Mouse (Mus musculus) MEL (cell line): Measurements from ENCODE around the gene Foxn3. TPM values are rescaled to one million over a fixed set of nuclear protein-coding genes. Genes with fewer than 3 reads are reported as not detected.

ENCODE experiments used
- DNase-seq: peaks from one replicate; pipeline ENCODE4 v3.0.0; 2011; ENCODE audit warnings: low read depth, low spot score
- H3K27ac ChIP-seq: 2 replicates; pipeline ENCODE4 v1.5.1; 2012; ENCODE audit warnings: low read depth, mild to moderate bottlenecking, control low read depth, low read length, moderate library complexity; ENCODE audit not compliant: control insufficient read depth
- H3K27me3 ChIP-seq, 2 experiments: fragments of 150-350 bp in 1 of 2; sonication (generic) in 1 of 2; 2 replicates each; pipeline ENCODE4 v1.6.1; 2012; ENCODE audit warnings: low read length in 2 of 2, mild to moderate bottlenecking in 2 of 2, improper control_type of control experiment in 1 of 2, moderate library complexity in 1 of 2; ENCODE audit not compliant: insufficient read depth in 2 of 2, control insufficient read depth in 1 of 2
- H3K36me3 ChIP-seq, 2 experiments: 2 replicates each; pipeline ENCODE4 v1.6.1; 2012 to 2014; ENCODE audit warnings: low read length in 2 of 2, improper control_type of control experiment in 1 of 2, inconsistent platforms in 1 of 2, mild to moderate bottlenecking in 1 of 2; ENCODE audit not compliant: insufficient read depth in 2 of 2, control insufficient read depth in 1 of 2
- H3K4me1 ChIP-seq, 2 experiments: fragments of 150-350 bp in 1 of 2; sonication (generic) in 1 of 2; 2 replicates each; pipeline ENCODE4 v1.6.1; 2012; ENCODE audit warnings: low read length in 2 of 2, improper control_type of control experiment in 1 of 2, mild to moderate bottlenecking in 1 of 2; ENCODE audit not compliant: insufficient read depth in 2 of 2, control insufficient read depth in 1 of 2
- H3K4me3 ChIP-seq, 2 experiments: fragments of 150-350 bp in 1 of 2; sonication (generic) in 1 of 2; 2 replicates each; pipeline ENCODE4 v1.5.1; 2012; ENCODE audit warnings: low read depth in 2 of 2, low read length in 2 of 2, mild to moderate bottlenecking in 2 of 2, moderate library complexity in 2 of 2, control low read depth in 1 of 2, improper control_type of control experiment in 1 of 2; ENCODE audit not compliant: control insufficient read depth in 1 of 2, insufficient read depth in 1 of 2
- H3K79me2 ChIP-seq: 2 replicates; pipeline ENCODE4 v1.6.1; 2012; ENCODE audit warnings: mild to moderate bottlenecking, low read length, moderate library complexity; ENCODE audit not compliant: control insufficient read depth, poor library complexity, insufficient read depth
- H3K9ac ChIP-seq: 2 replicates; pipeline ENCODE4 v1.6.1; 2012; ENCODE audit warnings: low read depth, mild to moderate bottlenecking, control low read depth, low read length, moderate library complexity; ENCODE audit not compliant: control insufficient read depth, poor library complexity, severe bottlenecking
- H3K9me3 ChIP-seq: fragments of 150-350 bp; sonication (generic); replicated peaks from 2 replicates; pipeline ENCODE4 v1.6.1; 2012; ENCODE audit warnings: mild to moderate bottlenecking, low read length, improper control_type of control experiment, moderate library complexity; ENCODE audit not compliant: insufficient read depth
- CHD2 ChIP-seq: IDR thresholded peaks from 2 replicates; pipeline ENCODE4 v1.6.1; 2011; ENCODE audit warnings: low read length, improper control_type of control experiment
- CTCF ChIP-seq, 3 experiments: IDR thresholded peaks in 2 of 3; conservative IDR thresholded peaks in 1 of 3; 2 replicates each; pipeline ENCODE4 v1.5.1; 2011 to 2012; ENCODE audit warnings: low read length in 3 of 3, low read depth in 2 of 3, mild to moderate bottlenecking in 2 of 3, improper control_type of control experiment in 1 of 3, inconsistent platforms in 1 of 3, mixed read lengths in 1 of 3, moderate library complexity in 1 of 3; ENCODE audit not compliant: control insufficient read depth in 1 of 3, insufficient read depth in 1 of 3, poor library complexity in 1 of 3, severe bottlenecking in 1 of 3
- E2F4 ChIP-seq: IDR thresholded peaks from 2 replicates; pipeline ENCODE4 v1.6.1; 2011; ENCODE audit warnings: low read depth, low read length, improper control_type of control experiment, borderline replicate concordance
- ELF1 ChIP-seq: IDR thresholded peaks from 2 replicates; pipeline ENCODE4 v1.6.1; 2014; ENCODE audit warnings: low read depth, mild to moderate bottlenecking, inconsistent platforms, low read length, improper control_type of control experiment, moderate library complexity
- EP300 ChIP-seq, 2 experiments: IDR thresholded peaks; 2 replicates each; pipeline ENCODE4 v1.6.1; 2011; ENCODE audit warnings: improper control_type of control experiment in 2 of 2, low read length in 2 of 2, low read depth in 1 of 2, mild to moderate bottlenecking in 1 of 2
- GABPA ChIP-seq: IDR thresholded peaks from 2 replicates; pipeline ENCODE4 v1.6.1; 2012; ENCODE audit warnings: low read depth, mild to moderate bottlenecking, inconsistent platforms, low read length, improper control_type of control experiment, moderate library complexity
- MAFK ChIP-seq: IDR thresholded peaks from 2 replicates; pipeline ENCODE4 v1.6.1; 2011; ENCODE audit warnings: low read depth, mild to moderate bottlenecking, low read length, improper control_type of control experiment, borderline replicate concordance
- MAX ChIP-seq: IDR thresholded peaks from 2 replicates; pipeline ENCODE4 v1.6.1; 2011; ENCODE audit warnings: low read length, improper control_type of control experiment
- MAZ ChIP-seq: IDR thresholded peaks from 2 replicates; pipeline ENCODE4 v1.6.1; 2012; ENCODE audit warnings: low read depth, mild to moderate bottlenecking, inconsistent platforms, low read length, improper control_type of control experiment
- MEF2A ChIP-seq: IDR thresholded peaks from 2 replicates; pipeline ENCODE4 v1.6.1; 2014; ENCODE audit warnings: low read depth, mild to moderate bottlenecking, inconsistent platforms, low read length, improper control_type of control experiment; ENCODE audit not compliant: poor library complexity, insufficient replicate concordance, severe bottlenecking; ENCODE audit errors: extremely low read depth
- MXI1 ChIP-seq: IDR thresholded peaks from 2 replicates; pipeline ENCODE4 v1.6.1; 2011; ENCODE audit warnings: mild to moderate bottlenecking, low read depth, low read length, improper control_type of control experiment
- NRF1 ChIP-seq: IDR thresholded peaks from 2 replicates; pipeline ENCODE4 v1.6.1; 2014; ENCODE audit warnings: low read depth, mild to moderate bottlenecking, inconsistent platforms, low read length, improper control_type of control experiment, moderate library complexity; ENCODE audit not compliant: poor library complexity, insufficient read depth, severe bottlenecking
- POLR2A ChIP-seq, 2 experiments: IDR thresholded peaks; 2 replicates each; pipeline ENCODE4 v1.6.1; 2011 to 2012; ENCODE audit warnings: low read length in 2 of 2, mild to moderate bottlenecking in 2 of 2, control low read depth in 1 of 2, improper control_type of control experiment in 1 of 2, low read depth in 1 of 2, moderate library complexity in 1 of 2; ENCODE audit not compliant: control insufficient read depth in 1 of 2, insufficient read depth in 1 of 2, poor library complexity in 1 of 2
- RAD21 ChIP-seq: IDR thresholded peaks from 2 replicates; pipeline ENCODE4 v1.6.1; 2011; ENCODE audit warnings: mild to moderate bottlenecking, low read depth, low read length, improper control_type of control experiment
- SIN3A ChIP-seq: IDR thresholded peaks from 2 replicates; pipeline ENCODE4 v1.6.1; 2012; ENCODE audit warnings: low read length, improper control_type of control experiment, inconsistent platforms
- TBP ChIP-seq: IDR thresholded peaks from 2 replicates; pipeline ENCODE4 v1.8.0; 2011; ENCODE audit warnings: low read depth, low read length, improper control_type of control experiment
- USF1 ChIP-seq: IDR thresholded peaks from 2 replicates; pipeline ENCODE4 v1.6.1; 2014; ENCODE audit warnings: low read depth, mild to moderate bottlenecking, inconsistent platforms, low read length, improper control_type of control experiment, moderate library complexity
- USF2 ChIP-seq, 2 experiments: IDR thresholded peaks; 2 replicates each; pipeline ENCODE4 v1.6.1; 2011 to 2012; ENCODE audit warnings: improper control_type of control experiment in 2 of 2, low read length in 2 of 2, borderline replicate concordance in 1 of 2, inconsistent platforms in 1 of 2, low read depth in 1 of 2, mild to moderate bottlenecking in 1 of 2; ENCODE audit not compliant: insufficient read depth in 1 of 2
- ZC3H11A ChIP-seq: IDR thresholded peaks from 2 replicates; pipeline ENCODE4 v1.6.1; 2012; ENCODE audit warnings: low read depth, mild to moderate bottlenecking, inconsistent platforms, low read length, improper control_type of control experiment
- ZMIZ1 ChIP-seq: IDR thresholded peaks from 2 replicates; pipeline ENCODE4 v1.6.1; 2012; ENCODE audit warnings: low read depth, mild to moderate bottlenecking, inconsistent platforms, low read length, improper control_type of control experiment, moderate library complexity
- ZNF384 ChIP-seq: IDR thresholded peaks from 2 replicates; pipeline ENCODE4 v1.6.1; 2012; ENCODE audit warnings: low read depth, mild to moderate bottlenecking, inconsistent platforms, low read length, improper control_type of control experiment
- polyA plus RNA-seq, 2 experiments: library from polyadenylated mRNA; stranded (reverse) in 1 of 2; unstranded in 1 of 2; fragments of >175 nt in 1 of 2; fragments of >200 nt in 1 of 2; gene quantifications; 2 replicates each; pipeline versions ENCODE4 v1.2.1 to v1.2.4; 2012; ENCODE audit warnings: low replicate concordance in 2 of 2, low read depth in 1 of 2; ENCODE audit not compliant: insufficient read length in 2 of 2, insufficient read depth in 1 of 2, missing spikeins in 1 of 2
- total RNA-seq: library from RNA; depleted of rRNA; stranded (reverse); fragments of 300-350 nt; gene quantifications from 2 replicates; pipeline ENCODE4 v1.2.3, GENCODE M21; 2012

Foxn3 gene
- total and polyA plus RNA-seq, 3 experiments, result 15.5 to 22.8 TPM; not detected in 1

DNA sequence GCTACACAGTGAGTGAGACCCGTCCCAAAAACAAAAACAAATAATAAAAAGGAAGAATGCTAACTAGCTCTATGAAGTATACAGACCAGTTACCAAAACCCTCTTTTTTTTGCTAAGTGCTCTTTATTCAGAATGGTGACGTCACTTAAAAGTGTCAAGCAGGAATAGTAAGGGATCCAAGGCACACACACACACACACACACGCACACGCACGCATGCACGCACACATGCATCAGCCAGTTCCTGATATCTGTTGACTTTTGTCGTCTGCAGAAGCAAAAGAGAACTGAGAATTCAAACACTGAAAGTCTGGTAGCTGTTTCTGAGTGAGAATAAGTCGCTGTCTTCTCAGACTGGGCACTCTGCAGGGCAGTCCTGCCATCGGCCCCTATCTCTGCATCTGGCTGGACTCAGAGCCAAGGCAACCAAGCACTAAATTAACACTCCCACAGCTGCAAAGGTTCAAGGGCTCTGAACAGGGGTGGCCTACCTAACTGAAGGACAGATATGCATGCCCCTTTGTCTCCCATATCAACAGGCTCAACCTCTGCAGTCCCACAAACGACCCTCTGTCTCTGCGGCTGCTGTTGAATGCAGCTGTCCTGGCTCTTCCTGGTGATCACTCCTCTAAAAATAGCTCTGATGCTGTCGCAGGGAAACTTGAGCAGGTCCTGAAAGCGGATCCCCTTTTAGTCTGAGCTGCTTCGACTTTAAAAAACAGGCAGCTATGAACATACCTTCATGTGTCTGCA lies 257.4 kb downstream of the Foxn3 start:
- Histone ChIP-seq H3K9ac (no peak overlapping the region), H3K4me3 (no peak overlapping the region), H3K4me1 (no peaks in the 10 kb centered on the region), H3K79me2 (no peaks in the 10 kb centered on the region), H3K27ac (no peak overlapping the region), H3K27me3 (no peaks in the 10 kb centered on the region), H3K36me3 (no peaks in the 10 kb centered on the region), H3K9me3 (no peaks in the 10 kb centered on the region)
- DNase-seq, result no peak
- TF ChIP-seq CHD2 (no peak), MAFK (no peak), MAZ (no peak), MXI1 (no peak), GABPA (no peak), POLR2A (IDR thresholded peaks at IDR 0.05; ENCODE audit: control insufficient read depth in 1 of 2, insufficient read depth in 1 of 2, low read depth in 1 of 2, low read length in 2 of 2, poor library complexity in 1 of 2) (no peak), ZNF384 (no peak), ZC3H11A (no peak), ELF1 (no peak), ZMIZ1 (no peak), CTCF (IDR thresholded peaks at IDR 0.05 in 2 of 3, conservative IDR thresholded peaks at IDR 0.05 in 1 of 3; ENCODE audit: control insufficient read depth in 1 of 3, insufficient read depth in 1 of 3, low read depth in 2 of 3, low read length in 3 of 3, poor library complexity in 1 of 3, severe bottlenecking in 1 of 3) (no peak), TBP (no peak), EP300 (IDR thresholded peaks at IDR 0.05; ENCODE audit: low read depth in 1 of 2, low read length in 2 of 2) (no peak), USF2 (IDR thresholded peaks at IDR 0.05; ENCODE audit: borderline replicate concordance in 1 of 2, insufficient read depth in 1 of 2, low read depth in 1 of 2, low read length in 2 of 2) (no peak)

GRCm38 (mm10) chr12:99305324-99305723 lies 258.1 kb downstream of the Foxn3 start:
- Histone ChIP-seq H3K4me1 (no peaks in the 10 kb centered on the region), H3K9me3 (no peaks in the 10 kb centered on the region), H3K27ac (no peak overlapping the region)
- DNase-seq, result no peak
- TF ChIP-seq E2F4 (no peak), MEF2A (no peak), RAD21 (no peak), NRF1 (no peak), MAX (no peak), SIN3A (no peak), GABPA (no peak), USF1 (no peak)
- TF ChIP-seq, all 39 proteins: peak for 0
- H3K36me3 ChIP-seq, result no peaks in the 10 kb centered on the region
- no peak overlapping the region for H3K9ac ChIP-seq
- H3K79me2 ChIP-seq, result no peaks in the 10 kb centered on the region
- H3K4me3 ChIP-seq, result no peak overlapping the region
- no peaks in the 10 kb centered on the region for H3K27me3 ChIP-seq
